Mouse (Mus musculus): ENCODE measurements around the gene Cyp2c38.
"Not testable (repeated sequence)": the region's sequence is repeated elsewhere in the genome, so short reads cannot be mapped to it uniquely, and the experiment has no call there.

Cyp2c38 gene

GRCm38 (mm10) chr19:39462941-39463340 lies at the start of gene Cyp2c38:
Gene Cyp2c38, minus strand, starts transcription at chr19:39463075.
- no peak for DNase-seq (ENCODE audit: low spot score)

- no peak for DNase-seq (ENCODE audit: low spot score)
Measured at GRCm38 (mm10) chr19:39510534-39510933, 47.7 kb upstream of the Cyp2c38 start, which contains the start of gene Cyp2c39. Gene Cyp2c39, plus strand, starts transcription at chr19:39510862.

- DNase-seq (ENCODE audit: low spot score) = no peak
Measured at GRCm38 (mm10) chr19:39509533-39509932, 46.7 kb upstream of the Cyp2c38 start.

- DNase-seq (ENCODE audit: low spot score) = no peak
Measured at GRCm38 (mm10) chr19:39506341-39506740, 43.5 kb upstream of the Cyp2c38 start.

- not testable (repeated sequence) for DNase-seq (ENCODE audit: low spot score)
Measured at GRCm38 (mm10) chr19:39483961-39484360, 21.1 kb upstream of the Cyp2c38 start.

- DNase-seq (ENCODE audit: low spot score) = no peak
Measured at GRCm38 (mm10) chr19:39463923-39464322, 1.0 kb upstream of the Cyp2c38 start.
